Mouse (Mus musculus) intestine, embryonic 15.5 days (tissue): ENCODE measurements at regions not wholly inside any gene's neighbourhood (a gene's known extent, or its start where the extent isn't known, plus 50 kb on each side); places are given as distances from the start of the nearest gene placed in this dataset.
A peak's percentile ranks its signal among the peaks of the same experiment; 100 is the strongest.

ENCODE experiments used
- ATAC-seq: fragments of 200-750 bp; cut with Nextera tagmentation; 2 replicates; pipeline ENCODE4 v1.8.0; 2017; ENCODE audit warnings: moderate TSS enrichment, moderate library complexity
- H3K27ac ChIP-seq: fragments of 300-500 bp; sonication (generic); 2 replicates; pipeline ENCODE4 v1.5.1; 2015; ENCODE audit warnings: mild to moderate bottlenecking, inconsistent platforms
- H3K27me3 ChIP-seq: fragments of 300-500 bp; sonication (generic); replicated peaks from 2 replicates; pipeline ENCODE4 v1.6.1; 2015; ENCODE audit warnings: inconsistent platforms
- H3K36me3 ChIP-seq: fragments of 300-500 bp; sonication (generic); 2 replicates; pipeline ENCODE4 v1.6.1; 2015; ENCODE audit warnings: inconsistent platforms
- H3K4me1 ChIP-seq: fragments of 300-500 bp; sonication (generic); replicated peaks from 2 replicates; pipeline ENCODE4 v1.6.1; 2015; ENCODE audit warnings: inconsistent platforms
- H3K4me2 ChIP-seq: fragments of 300-500 bp; sonication (generic); replicated peaks from 2 replicates; pipeline ENCODE4 v1.6.1; 2015; ENCODE audit warnings: mild to moderate bottlenecking, inconsistent platforms
- H3K4me3 ChIP-seq: fragments of 300-500 bp; sonication (generic); replicated peaks from 2 replicates; pipeline ENCODE4 v1.5.1; 2015; ENCODE audit warnings: inconsistent platforms
- H3K9ac ChIP-seq: fragments of 300-500 bp; sonication (generic); 2 replicates; pipeline ENCODE4 v1.6.1; 2015; ENCODE audit warnings: inconsistent platforms
- H3K9me3 ChIP-seq: fragments of 300-500 bp; sonication (generic); 2 replicates; pipeline ENCODE4 v1.6.1; 2016; ENCODE audit warnings: inconsistent platforms
- WGBS: fragments of 180-500 bp; shearing (Covaris S2); methylation state at CpG from one replicate; pipeline ENCODE4 v1.1.7; 2015; 5-methylcytosine and 5-hydroxymethylcytosine counted together

GRCm38 (mm10) chr14:92764354-92764753 lies 1126.1 kb downstream of the Pcdh9 start:
- Histone ChIP-seq H3K9ac (no peak overlapping the region), H3K4me3 (no peak overlapping the region), H3K9me3 (no peaks in the 10 kb centered on the region), H3K27ac (no peak overlapping the region), H3K4me1 (no peaks in the 10 kb centered on the region), H3K4me2 (no peak overlapping the region), H3K27me3 (no peaks in the 10 kb centered on the region), H3K36me3 (no peaks in the 10 kb centered on the region)
- no peak for ATAC-seq
- WGBS: 30% methylated on average over 6 of the region's 6 CpGs

GRCm38 (mm10) chr14:92754676-92755075 lies 1135.8 kb downstream of the Pcdh9 start:
- Histone ChIP-seq H3K4me2 (no peak overlapping the region), H3K9ac (no peak overlapping the region), H3K27ac (no peak overlapping the region), H3K9me3 (no peaks in the 10 kb centered on the region), H3K4me1 (no peaks in the 10 kb centered on the region), H3K27me3 (no peaks in the 10 kb centered on the region), H3K36me3 (no peaks in the 10 kb centered on the region), H3K4me3 (no peak overlapping the region)
- WGBS: 66% methylated on average over 9 of the region's 9 CpGs
- ATAC-seq: no peak

- no peaks in the 10 kb centered on the region for H3K27me3 ChIP-seq
Measured at GRCm38 (mm10) chr14:92717666-92718065, 1172.8 kb downstream of the Pcdh9 start.

GRCm38 (mm10) chr14:92688151-92688550 lies 1202.3 kb downstream of the Pcdh9 start:
- H3K4me2 ChIP-seq: no peak overlapping the region
- H3K36me3 ChIP-seq: no peaks in the 10 kb centered on the region
- WGBS: 82% methylated on average over 1 of the region's 1 CpGs

More at GRCm38 (mm10) chr14:92717666-92718065, 1172.8 kb downstream of the Pcdh9 start:
- 52% methylated on average over 2 of the region's 2 CpGs for WGBS
- no peak for ATAC-seq
- H3K4me3 ChIP-seq: no peak overlapping the region
- no peak overlapping the region for H3K9ac ChIP-seq
- H3K27ac ChIP-seq: no peak overlapping the region
- no peaks in the 10 kb centered on the region for H3K4me1 ChIP-seq
- no peaks in the 10 kb centered on the region for H3K9me3 ChIP-seq
- H3K4me2 ChIP-seq: no peak overlapping the region
- H3K36me3 ChIP-seq: no peaks in the 10 kb centered on the region

GRCm38 (mm10) chr14:92687106-92687505 lies 1203.4 kb downstream of the Pcdh9 start:
- 72% methylated on average over 1 of the region's 1 CpGs for WGBS

More at GRCm38 (mm10) chr14:92688151-92688550, 1202.3 kb downstream of the Pcdh9 start:
- Histone ChIP-seq H3K4me1 (no peaks in the 10 kb centered on the region), H3K27me3 (no peaks in the 10 kb centered on the region), H3K9ac (no peak overlapping the region), H3K27ac (no peak overlapping the region), H3K9me3 (no peaks in the 10 kb centered on the region), H3K4me3 (no peak overlapping the region)
- ATAC-seq: no peak

GRCm38 (mm10) chr14:92678845-92679499 lies 1211.5 kb downstream of the Pcdh9 start:
- Histone ChIP-seq H3K9me3 (no peaks in the 10 kb centered on the region), H3K4me1 (no peaks in the 10 kb centered on the region), H3K9ac (no peak overlapping the region), H3K27me3 (no peaks in the 10 kb centered on the region), H3K36me3 (no peaks in the 10 kb centered on the region), H3K27ac (no peak overlapping the region), H3K4me3 (no peak overlapping the region), H3K4me2 (no peak overlapping the region)
- WGBS: 47% methylated on average over 4 of the region's 4 CpGs
- ATAC-seq: peak; percentile 80

More at GRCm38 (mm10) chr14:92687106-92687505, 1203.4 kb downstream of the Pcdh9 start:
- Histone ChIP-seq H3K4me3 (no peak overlapping the region), H3K4me2 (no peak overlapping the region), H3K27ac (no peak overlapping the region), H3K9ac (no peak overlapping the region), H3K36me3 (no peaks in the 10 kb centered on the region), H3K27me3 (no peaks in the 10 kb centered on the region), H3K4me1 (no peaks in the 10 kb centered on the region), H3K9me3 (no peaks in the 10 kb centered on the region)
- no peak for ATAC-seq

GRCm38 (mm10) chr14:92674146-92674545 lies 1216.3 kb downstream of the Pcdh9 start:
- WGBS: 82% methylated on average over 3 of the region's 3 CpGs
- Histone ChIP-seq H3K9ac (no peak overlapping the region), H3K9me3 (no peaks in the 10 kb centered on the region), H3K4me3 (no peak overlapping the region), H3K4me1 (no peaks in the 10 kb centered on the region), H3K36me3 (no peaks in the 10 kb centered on the region), H3K27me3 (no peaks in the 10 kb centered on the region), H3K27ac (no peak overlapping the region), H3K4me2 (no peak overlapping the region)
- no peak for ATAC-seq
